Mouse (Mus musculus): ENCODE data around the gene Enho. TPM values are rescaled to one million over a fixed set of nuclear protein-coding genes. Genes with fewer than 3 reads are reported as not detected.
A peak's percentile ranks its signal among the peaks of the same experiment; 100 is the strongest.

Enho gene
- total and polyA plus RNA-seq, 2 experiments from 2014 or later: 146 to 217 TPM

- 67% methylated on average over 7 of the region's 7 CpGs for WGBS
- ATAC-seq (ENCODE audit: low FRiP score) (no peak), DNase-seq (ENCODE audit: low spot score) (no peak)
- H3K4me1 ChIP-seq (ENCODE audit: insufficient read depth, low read length): no peaks in the 10 kb centered on the region
- no peak overlapping the region for H3K4me3 ChIP-seq (ENCODE audit: low read depth, low read length)
- H3K4me2 ChIP-seq (ENCODE audit: low read depth, low read length, poor library complexity, severe bottlenecking): no peak overlapping the region
- no peak for TF ChIP-seq CTCF (IDR thresholded peaks at IDR 0.05)
- H3K27ac ChIP-seq (ENCODE audit: low read depth, low read length): no peak overlapping the region
- H3K9me3 ChIP-seq (ENCODE audit: low read length): no peaks in the 10 kb centered on the region
- H3K9ac ChIP-seq (replicated peaks; ENCODE audit: low read length, poor library complexity, severe bottlenecking): no peak overlapping the region
- H3K27me3 ChIP-seq (ENCODE audit: insufficient read depth, low read length): no peaks in the 10 kb centered on the region
- H3K36me3 ChIP-seq (ENCODE audit: insufficient read depth, low read length): no peaks in the 10 kb centered on the region
These were observed 8.5 kb upstream of the Enho start for GRCm38 (mm10) chr4:41648627-41649026.

- Histone ChIP-seq H3K4me1 (ENCODE audit: insufficient read depth, low read length) (no peaks in the 10 kb centered on the region), H3K9ac (replicated peaks; ENCODE audit: low read length, poor library complexity, severe bottlenecking) (no peak overlapping the region), H3K4me2 (ENCODE audit: low read depth, low read length, poor library complexity, severe bottlenecking) (no peak overlapping the region), H3K9me3 (ENCODE audit: low read length) (no peaks in the 10 kb centered on the region), H3K36me3 (ENCODE audit: insufficient read depth, low read length) (no peaks in the 10 kb centered on the region), H3K27me3 (ENCODE audit: insufficient read depth, low read length) (no peaks in the 10 kb centered on the region), H3K4me3 (ENCODE audit: low read depth, low read length) (no peak overlapping the region), H3K27ac (ENCODE audit: low read depth, low read length) (no peak overlapping the region)
- DNase-seq (ENCODE audit: low spot score) (no peak), ATAC-seq (ENCODE audit: low FRiP score) (peak; percentile 47; the same call in 1 of the 2 replicates)
- 25% methylated on average over 4 of the region's 4 CpGs for WGBS
- TF ChIP-seq CTCF (IDR thresholded peaks at IDR 0.05): no peak
These were observed 8.0 kb upstream of the Enho start for GRCm38 (mm10) chr4:41648157-41648556.

GRCm38 (mm10) chr4:41645488-41645887 is 5.4 kb upstream of the Enho start:
- peak; percentile 70 for DNase-seq (ENCODE audit: low spot score)
- Histone ChIP-seq H3K4me1 (ENCODE audit: insufficient read depth, low read length) (peaks cover 1% of the 10 kb centered on the region; the same call in 1 of the 2 replicates), H3K4me2 (ENCODE audit: low read depth, low read length, poor library complexity, severe bottlenecking) (no peak overlapping the region), H3K9ac (replicated peaks; ENCODE audit: low read length, poor library complexity, severe bottlenecking) (no peak overlapping the region), H3K27ac (ENCODE audit: low read depth, low read length) (no peak overlapping the region), H3K9me3 (ENCODE audit: low read length) (no peaks in the 10 kb centered on the region), H3K27me3 (ENCODE audit: insufficient read depth, low read length) (no peaks in the 10 kb centered on the region), H3K36me3 (ENCODE audit: insufficient read depth, low read length) (no peaks in the 10 kb centered on the region), H3K4me3 (ENCODE audit: low read depth, low read length) (no peak overlapping the region)
- peak; percentile 67 for TF ChIP-seq CTCF (IDR thresholded peaks at IDR 0.05)
- ATAC-seq (ENCODE audit: low FRiP score): 0 out of 2 replicates have a peak, but pooled peaks have one; percentile 36
- WGBS: 25% methylated on average over 5 of the region's 5 CpGs

- WGBS: 69% methylated on average over 6 of the region's 6 CpGs
- no peak for DNase-seq (ENCODE audit: low spot score)
- Histone ChIP-seq H3K4me2 (ENCODE audit: low read depth, low read length, poor library complexity, severe bottlenecking) (no peak overlapping the region), H3K4me1 (ENCODE audit: insufficient read depth, low read length) (peaks cover 17% of the 10 kb centered on the region; the same call in 1 of the 2 replicates), H3K36me3 (ENCODE audit: insufficient read depth, low read length) (peaks cover 4% of the 10 kb centered on the region; the same call in 1 of the 2 replicates), H3K27me3 (ENCODE audit: insufficient read depth, low read length) (no peaks in the 10 kb centered on the region), H3K4me3 (ENCODE audit: low read depth, low read length) (no peak overlapping the region), H3K9ac (replicated peaks; ENCODE audit: low read length, poor library complexity, severe bottlenecking) (no peak overlapping the region), H3K27ac (ENCODE audit: low read depth, low read length) (no peak overlapping the region), H3K9me3 (ENCODE audit: low read length) (no peaks in the 10 kb centered on the region)
- no peak for ATAC-seq (ENCODE audit: low FRiP score)
- TF ChIP-seq CTCF (IDR thresholded peaks at IDR 0.05): no peak
These were observed 1.2 kb upstream of the Enho start for GRCm38 (mm10) chr4:41641199-41641822.

GRCm38 (mm10) chr4:41639214-41639841 is 796 bp downstream of the Enho start:
- peaks cover 17% of the 10 kb centered on the region for H3K4me1 ChIP-seq (ENCODE audit: insufficient read depth, low read length)
- H3K4me3 ChIP-seq (ENCODE audit: low read depth, low read length): peak overlapping the region; percentile 48
- peak overlapping the region; percentile 64 for H3K4me2 ChIP-seq (ENCODE audit: low read depth, low read length, poor library complexity, severe bottlenecking)
- no peaks in the 10 kb centered on the region for H3K9me3 ChIP-seq (ENCODE audit: low read length)
- no peaks in the 10 kb centered on the region for H3K27me3 ChIP-seq (ENCODE audit: insufficient read depth, low read length)
- 7% methylated on average over 10 of the region's 10 CpGs for WGBS
- peak; percentile 32 for DNase-seq (ENCODE audit: low spot score)
- TF ChIP-seq CTCF (IDR thresholded peaks at IDR 0.05): no peak
- ATAC-seq (ENCODE audit: low FRiP score): peak; percentile 19; the same call in 1 of the 2 replicates
- peak overlapping the region; percentile 81 for H3K27ac ChIP-seq (ENCODE audit: low read depth, low read length)
- H3K9ac ChIP-seq (replicated peaks; ENCODE audit: low read length, poor library complexity, severe bottlenecking): peak overlapping the region; percentile 86
- peaks cover 4% of the 10 kb centered on the region; the same call in 1 of the 2 replicates for H3K36me3 ChIP-seq (ENCODE audit: insufficient read depth, low read length)

GRCm38 (mm10) chr4:41638828-41639213 is 1.3 kb downstream of the Enho start:
- Histone ChIP-seq H3K4me1 (ENCODE audit: insufficient read depth, low read length) (peaks cover 17% of the 10 kb centered on the region), H3K9ac (replicated peaks; ENCODE audit: low read length, poor library complexity, severe bottlenecking) (peak overlapping the region; percentile 86), H3K9me3 (ENCODE audit: low read length) (no peaks in the 10 kb centered on the region), H3K4me3 (ENCODE audit: low read depth, low read length) (peak overlapping the region; percentile 48), H3K36me3 (ENCODE audit: insufficient read depth, low read length) (peaks cover 4% of the 10 kb centered on the region; the same call in 1 of the 2 replicates), H3K27ac (ENCODE audit: low read depth, low read length) (peak overlapping the region; percentile 81; the same call in 1 of the 2 replicates), H3K27me3 (ENCODE audit: insufficient read depth, low read length) (no peaks in the 10 kb centered on the region), H3K4me2 (ENCODE audit: low read depth, low read length, poor library complexity, severe bottlenecking) (peak overlapping the region; percentile 64)
- TF ChIP-seq CTCF (IDR thresholded peaks at IDR 0.05): no peak
- ATAC-seq (ENCODE audit: low FRiP score) (no peak), DNase-seq (ENCODE audit: low spot score) (no peak)
- 57% methylated on average over 6 of the region's 6 CpGs for WGBS
